Mouse (Mus musculus): ENCODE data around the gene Syt6.

- TF ChIP-seq CTCF (IDR thresholded peaks at IDR 0.05; ENCODE audit: control insufficient read depth, insufficient read depth, insufficient read length) (no peak), MYOD1 (IDR thresholded peaks at IDR 0.05; ENCODE audit: control insufficient read depth, insufficient read length, low read depth) (no peak), USF1 (IDR thresholded peaks at IDR 0.05; ENCODE audit: low read depth) (no peak)
Measured at GRCm38 (mm10) chr3:103535207-103535606, 39.8 kb upstream of the Syt6 start.

Data from C2C12 (cell line).